Mouse (Mus musculus): ENCODE measurements around the gene Eftud2.

GRCm38 (mm10) chr11:102808246-102808645, 72.5 kb downstream of the Eftud2 start:
- TF ChIP-seq CTCF (conservative IDR thresholded peaks at IDR 0.05; ENCODE audit: insufficient read depth, insufficient read length, low read depth, low read length) (no peak), POLR2A (IDR thresholded peaks at IDR 0.05; ENCODE audit: low read depth, low read length) (no peak)
